Mouse (Mus musculus) urinary bladder, postnatal 14 days (tissue): Measurements from ENCODE around the gene Efcab9.
"Not testable (repeated sequence)": the region's sequence is repeated elsewhere in the genome, so short reads cannot be mapped to it uniquely, and the experiment has no call there.

Experiments used
- DNase-seq: peaks from one replicate; pipeline ENCODE4 v3.0.0; 2021; ENCODE audit warnings: low spot score

The Efcab9 gene

GRCm38 (mm10) chr11:32538435-32538834, 6.6 kb upstream of the Efcab9 start:
- DNase-seq: no peak

DNA sequence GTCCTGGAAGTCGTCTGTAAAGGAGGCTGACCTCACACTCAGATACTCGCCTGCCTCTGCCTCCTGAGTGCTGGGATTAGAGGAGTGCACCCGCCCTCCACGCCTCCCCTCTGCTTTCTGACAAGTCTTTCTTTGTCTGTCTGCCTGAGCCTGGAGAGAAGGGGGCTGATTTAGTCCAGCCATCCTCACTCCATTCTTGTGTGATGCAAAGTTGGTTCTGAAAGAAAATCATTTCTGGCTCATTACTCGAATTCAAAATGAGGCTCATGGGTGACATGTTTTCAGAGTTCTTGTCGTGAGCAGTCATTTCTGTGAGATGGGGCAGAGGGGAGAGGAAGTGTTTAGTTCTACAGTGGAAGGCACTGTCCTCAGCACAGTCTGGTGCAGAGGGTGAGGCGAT, 5.1 kb upstream of the Efcab9 start:
- DNase-seq: no peak

- no peak for DNase-seq
These were observed 3.8 kb upstream of the Efcab9 start for GRCm38 (mm10) chr11:32535646-32536045.

DNA sequence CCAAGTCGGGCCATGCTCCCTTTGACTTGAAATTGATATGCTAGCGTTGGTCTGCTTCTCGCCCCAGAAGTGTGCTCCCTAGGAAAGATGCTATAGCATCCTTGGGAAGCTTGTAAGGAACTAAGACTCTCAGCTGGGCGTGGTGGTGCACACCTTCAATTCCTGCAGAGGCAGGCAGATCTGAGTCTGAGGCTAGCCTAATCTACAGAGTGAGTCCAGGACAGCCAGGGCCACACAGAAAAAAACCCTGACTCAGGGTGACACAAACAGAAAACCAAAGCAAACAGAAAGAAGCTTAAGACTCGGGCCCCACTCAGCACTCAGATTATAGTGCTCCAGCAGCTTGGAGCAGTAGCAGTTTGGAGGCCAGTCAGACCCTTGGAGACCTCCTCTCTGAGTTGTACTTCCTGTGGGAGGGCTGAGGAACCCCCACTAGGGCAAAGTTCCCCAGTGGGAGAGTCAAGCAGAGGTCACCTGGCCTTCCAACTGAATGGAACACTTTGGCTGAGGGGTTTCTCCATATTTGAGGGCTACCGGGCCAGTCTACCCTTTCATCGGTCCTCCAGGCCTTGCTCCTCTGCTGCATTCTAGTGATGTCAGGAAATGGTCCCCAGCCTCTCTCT, 2.7 kb upstream of the Efcab9 start:
- no peak for DNase-seq

DNA sequence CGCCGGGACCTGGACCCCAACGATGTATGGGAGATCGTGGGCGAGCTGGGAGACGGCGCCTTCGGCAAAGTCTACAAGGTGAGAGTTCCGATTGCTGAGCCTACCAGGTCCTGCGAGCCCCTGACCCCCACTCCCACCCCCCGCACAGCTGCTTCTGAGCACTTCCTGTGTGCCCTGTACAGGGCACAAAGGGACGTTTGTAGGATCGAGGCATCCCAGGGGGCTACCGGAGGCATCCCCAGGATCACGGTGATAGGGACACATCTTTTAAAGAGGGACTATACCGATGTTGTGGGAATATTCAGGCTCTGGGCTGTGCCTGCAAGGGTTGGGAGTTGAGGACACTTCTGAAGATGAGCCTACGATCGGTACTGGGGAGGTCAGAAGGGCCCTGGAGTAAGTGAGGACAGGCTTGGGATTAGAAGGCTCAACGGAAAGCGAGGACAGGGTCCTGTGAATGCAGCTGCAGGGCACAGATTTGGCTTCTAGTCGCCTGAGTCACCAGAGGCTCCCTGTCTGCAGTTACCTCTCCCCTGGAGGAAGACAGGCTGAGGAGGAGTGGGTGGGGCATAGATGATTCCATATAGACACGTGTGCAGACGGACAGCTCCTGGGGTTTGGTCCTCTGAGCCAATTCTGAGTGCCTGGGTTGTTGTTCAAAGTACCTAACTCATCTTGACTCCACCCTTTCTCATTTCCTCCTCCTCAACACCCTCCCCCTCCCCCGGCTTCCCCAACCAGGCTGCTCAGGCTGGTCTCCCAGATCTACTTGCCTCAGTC, 1.8 kb upstream of the Efcab9 start:
- peak; percentile 52 for DNase-seq

- peak; percentile 92 for DNase-seq
These were observed 1.0 kb upstream of the Efcab9 start, which contains the start of gene Stk10 for GRCm38 (mm10) chr11:32532765-32533481. Gene Stk10, plus strand, starts transcription at chr11:32533305.

GRCm38 (mm10) chr11:32530151-32530550, 1.7 kb downstream of the Efcab9 start:
- DNase-seq: no peak

DNA sequence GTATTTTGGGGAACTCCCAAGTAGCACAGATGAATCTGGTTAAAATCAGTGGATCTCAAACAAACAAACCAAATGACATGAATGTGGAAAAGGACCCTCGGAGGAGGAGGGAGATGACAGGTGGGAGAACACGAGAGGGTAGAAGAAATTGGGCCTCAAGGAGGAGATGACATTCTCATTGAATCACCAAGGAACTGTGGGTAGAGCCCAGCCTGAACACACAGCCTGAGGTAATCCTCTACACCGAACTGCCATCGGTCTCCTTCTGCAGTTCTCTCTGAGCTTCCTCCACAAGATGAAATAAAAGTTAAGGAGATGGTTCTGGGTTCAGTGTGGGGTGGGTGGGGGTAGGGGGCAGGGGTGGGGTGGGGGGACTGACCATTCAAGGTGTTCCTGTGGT, 4.9 kb downstream of the Efcab9 start:
- DNase-seq: no peak

- no peak for DNase-seq
These were observed 7.6 kb downstream of the Efcab9 start for GRCm38 (mm10) chr11:32524122-32524920.

- DNase-seq: no peak
These were observed 10.6 kb downstream of the Efcab9 start for GRCm38 (mm10) chr11:32521246-32521645.

GRCm38 (mm10) chr11:32519354-32519753, 12.5 kb downstream of the Efcab9 start:
- DNase-seq: no peak

- DNase-seq: no peak
These were observed 13.1 kb downstream of the Efcab9 start for GRCm38 (mm10) chr11:32518770-32519169.

DNA sequence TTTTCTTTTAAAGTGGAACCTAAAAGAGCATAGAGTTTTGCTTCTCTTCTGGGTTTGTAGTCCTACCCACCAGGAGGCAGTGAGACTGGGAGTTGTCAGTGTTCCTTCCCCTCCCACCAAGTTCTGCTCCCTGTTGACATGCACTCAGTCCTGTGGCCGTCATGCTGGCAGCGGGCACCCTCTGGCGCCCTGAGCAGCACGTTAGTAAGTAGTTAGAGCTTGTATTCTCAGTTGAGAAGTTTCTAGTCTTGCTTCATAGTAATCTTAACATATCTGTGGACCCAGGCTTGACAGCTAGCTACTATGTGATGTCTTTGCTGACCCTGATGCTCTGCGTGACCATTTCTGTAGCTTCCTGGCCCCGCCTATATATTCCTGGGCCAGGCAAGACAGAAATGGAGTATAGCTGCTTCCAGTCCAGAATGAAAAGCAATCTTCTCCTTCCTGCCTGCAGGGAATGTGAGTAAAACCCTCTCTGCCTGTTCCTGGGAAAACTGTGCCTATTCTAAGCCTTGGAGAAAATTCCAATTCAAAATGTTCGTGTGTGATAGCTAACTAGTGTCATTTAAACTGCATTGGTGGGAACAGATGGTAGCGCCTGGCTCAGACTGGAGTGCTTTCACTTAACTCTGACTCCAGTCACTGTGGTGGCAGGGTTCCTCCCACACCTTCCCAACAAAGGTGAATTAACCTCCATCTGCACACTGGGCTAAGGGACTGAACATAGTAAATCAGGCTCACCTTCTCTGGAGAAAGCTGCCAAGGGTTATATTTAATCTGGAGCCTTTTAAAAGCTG, 14.8 kb downstream of the Efcab9 start:
- DNase-seq: no peak

DNA sequence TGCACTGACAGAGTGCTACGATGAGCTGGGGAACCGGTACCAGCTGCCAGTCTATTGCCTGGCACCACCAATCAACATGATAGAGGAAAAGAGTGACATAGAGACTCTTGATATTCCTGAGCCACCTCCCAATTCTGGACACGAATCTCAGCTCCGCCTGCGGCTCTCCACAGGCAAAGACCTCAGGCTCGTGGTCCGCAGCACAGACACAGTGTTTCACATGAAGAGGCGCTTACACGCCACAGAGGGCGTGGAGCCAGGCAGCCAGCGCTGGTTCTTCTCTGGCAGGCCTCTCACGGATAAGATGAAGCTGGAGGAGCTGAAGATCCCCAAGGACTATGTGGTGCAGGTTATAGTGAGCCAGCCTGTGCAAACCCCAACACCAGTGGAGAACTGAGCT, 15.8 kb downstream of the Efcab9 start:
- DNase-seq: no peak

DNA sequence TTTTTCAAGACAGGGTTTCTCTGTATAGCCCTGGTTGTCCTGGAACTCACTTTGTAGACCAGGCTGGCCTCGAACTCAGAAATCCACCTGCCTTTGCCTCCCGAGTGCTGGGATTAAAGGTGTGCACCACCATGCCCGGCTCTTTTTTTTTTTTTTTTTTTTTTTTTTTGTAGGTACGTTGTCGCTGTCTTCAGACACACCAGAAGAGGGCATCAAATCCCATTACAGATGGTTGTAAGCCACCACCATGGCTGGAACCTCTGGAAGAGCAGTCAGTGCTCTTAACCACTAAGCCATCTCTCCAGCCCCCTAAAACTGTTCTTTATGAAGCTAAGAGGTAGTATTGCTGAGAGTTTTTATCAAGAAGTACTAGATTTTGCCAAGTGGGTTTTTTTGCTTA, 17.0 kb downstream of the Efcab9 start:
- not testable (repeated sequence) for DNase-seq

- DNase-seq: no peak
These were observed 21.0 kb downstream of the Efcab9 start for GRCm38 (mm10) chr11:32510930-32511329.

DNA sequence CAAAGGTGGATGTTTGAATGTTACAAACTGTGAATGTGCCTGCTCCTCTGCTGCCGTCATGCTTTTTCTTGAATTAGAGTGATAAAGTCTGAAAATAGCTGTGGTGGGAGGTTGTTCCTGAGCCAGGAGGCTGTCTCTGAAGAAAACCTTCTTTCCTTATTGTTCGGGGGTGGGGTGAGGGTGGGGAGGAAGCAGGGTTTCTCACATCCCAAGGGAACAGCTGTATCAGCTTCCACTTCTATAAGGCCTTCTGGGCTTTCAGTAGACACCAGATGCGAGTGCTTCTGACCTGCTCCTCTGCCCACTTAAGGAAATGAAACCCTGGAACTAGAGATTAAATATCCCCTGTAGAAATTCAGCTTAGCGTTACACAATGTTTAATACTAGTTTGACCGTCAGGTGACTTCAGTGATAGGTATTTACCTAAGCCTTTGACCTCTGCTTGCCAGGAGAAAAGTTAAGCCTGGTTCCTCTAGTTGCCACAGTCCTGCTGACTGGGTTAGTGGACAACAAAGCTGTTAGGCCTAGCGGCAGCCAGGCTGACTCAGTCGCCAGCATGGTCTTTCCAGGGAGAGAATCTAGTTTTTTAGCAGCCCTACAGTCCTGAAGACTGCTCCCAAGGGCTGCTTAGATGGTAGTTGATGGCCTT, 26.7 kb downstream of the Efcab9 start:
- no peak for DNase-seq

DNA sequence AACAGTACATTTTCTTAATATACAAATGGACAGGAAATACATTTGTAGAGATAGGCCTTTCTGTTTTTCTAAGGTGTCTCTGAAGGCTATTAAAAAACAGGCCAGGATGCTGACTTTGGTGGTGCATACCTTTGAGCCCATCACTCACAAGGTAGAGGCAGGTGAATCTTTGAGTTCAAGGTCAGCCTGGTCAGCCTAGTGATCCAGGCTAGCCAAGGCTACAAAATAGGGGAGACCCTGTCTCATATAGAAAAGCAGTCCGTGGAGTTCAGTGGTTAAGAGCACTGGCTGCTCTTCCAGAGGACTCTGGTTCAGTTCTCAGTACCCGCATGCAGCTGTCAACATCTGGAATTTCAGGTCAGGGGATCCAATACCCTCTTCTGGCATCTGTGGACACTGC, 28.2 kb downstream of the Efcab9 start:
- DNase-seq: no peak

GRCm38 (mm10) chr11:32499931-32500330, 31.9 kb downstream of the Efcab9 start:
- no peak for DNase-seq

- peak; percentile 52 for DNase-seq
These were observed 32.9 kb downstream of the Efcab9 start for GRCm38 (mm10) chr11:32498757-32499535.
